Mouse (Mus musculus): ENCODE measurements around the gene Ahnak. TPM values are rescaled to one million over a fixed set of nuclear protein-coding genes. Genes with fewer than 3 reads are reported as not detected.

Gene Ahnak
- polyA plus RNA-seq, 1 experiment, result 8.0 TPM

DNA sequence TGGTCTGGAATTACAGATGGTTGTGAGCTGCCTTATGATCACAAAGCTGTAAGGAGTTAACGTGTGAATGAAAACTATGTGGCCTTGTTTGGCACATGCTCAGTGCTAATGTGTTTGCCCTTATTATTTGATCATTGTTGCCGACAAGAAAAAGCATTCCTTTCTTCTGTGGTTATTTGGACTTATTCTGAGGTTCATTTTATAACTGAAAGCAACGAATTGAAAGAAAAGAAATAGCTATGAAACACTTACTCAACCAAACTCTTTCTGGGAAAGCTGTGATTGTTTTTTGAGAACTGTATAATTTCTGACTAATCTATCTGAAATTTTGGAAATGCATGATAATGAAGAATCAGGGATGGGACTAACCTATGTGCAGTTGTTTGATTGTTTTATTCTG, 46.0 kb downstream of the Ahnak start:
- Histone ChIP-seq H3K4me1 (ENCODE audit: control insufficient read depth, insufficient read depth, insufficient read length) (peaks cover 13% of the 10 kb centered on the region), H3K4me3 (ENCODE audit: extremely low read depth, insufficient read depth, insufficient read length) (no peak overlapping the region), H3K27me3 (ENCODE audit: control insufficient read depth, insufficient read depth, low read length) (no peaks in the 10 kb centered on the region), H3K27ac (ENCODE audit: insufficient read depth, low read length) (no peak overlapping the region), H3K36me3 (ENCODE audit: control insufficient read depth, insufficient read depth, low read length) (no peaks in the 10 kb centered on the region)
- TF ChIP-seq POLR2A (IDR thresholded peaks at IDR 0.05; ENCODE audit: low read depth, low read length) (no peak), CTCF (IDR thresholded peaks at IDR 0.05; ENCODE audit: extremely low read depth, insufficient read depth, insufficient read length, insufficient replicate concordance) (no peak)
- DNase-seq (ENCODE audit: low read depth in 1 of 2, low spot score in 2 of 2), result no peak
- WGBS, result 73% methylated on average over 3 of the region's 3 CpGs

DNA sequence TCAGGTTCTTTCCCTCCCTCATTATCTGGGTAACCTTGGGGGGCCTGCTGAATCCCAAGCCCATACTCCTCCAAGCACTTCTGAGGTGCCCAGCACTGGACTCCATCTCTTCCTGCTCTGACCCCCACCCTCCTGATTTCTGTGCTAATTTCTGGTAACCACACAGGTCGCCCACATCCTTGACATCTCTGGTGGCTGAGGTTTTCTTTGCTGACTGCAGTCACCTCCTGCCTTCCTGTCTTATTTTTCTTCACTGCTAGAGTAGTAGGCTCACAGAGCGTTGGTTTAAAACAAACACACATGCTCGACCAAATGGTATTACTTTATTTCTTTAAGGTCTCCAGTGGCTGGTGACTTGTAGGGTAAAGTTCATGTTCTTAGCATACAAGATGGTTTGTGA, 49.1 kb downstream of the Ahnak start:
- TF ChIP-seq POLR2A (IDR thresholded peaks at IDR 0.05; ENCODE audit: low read depth, low read length), result no peak
- TF ChIP-seq CTCF (IDR thresholded peaks at IDR 0.05; ENCODE audit: extremely low read depth, insufficient read depth, insufficient read length, insufficient replicate concordance), result no peak
- Histone ChIP-seq H3K27ac (ENCODE audit: insufficient read depth, low read length) (0 out of 2 replicates have a peak overlapping the region, but pooled peaks have one; percentile 1), H3K4me1 (ENCODE audit: control insufficient read depth, insufficient read depth, insufficient read length) (peaks cover 20% of the 10 kb centered on the region), H3K4me3 (ENCODE audit: extremely low read depth, insufficient read depth, insufficient read length) (no peak overlapping the region), H3K27me3 (ENCODE audit: control insufficient read depth, insufficient read depth, low read length) (no peaks in the 10 kb centered on the region), H3K36me3 (ENCODE audit: control insufficient read depth, insufficient read depth, low read length) (no peaks in the 10 kb centered on the region)
- DNase-seq (ENCODE audit: low read depth in 1 of 2, low spot score in 2 of 2), result peak in 1 of 2 experiments; percentile 31
- 17% methylated on average over 3 of the region's 3 CpGs for WGBS

DNA sequence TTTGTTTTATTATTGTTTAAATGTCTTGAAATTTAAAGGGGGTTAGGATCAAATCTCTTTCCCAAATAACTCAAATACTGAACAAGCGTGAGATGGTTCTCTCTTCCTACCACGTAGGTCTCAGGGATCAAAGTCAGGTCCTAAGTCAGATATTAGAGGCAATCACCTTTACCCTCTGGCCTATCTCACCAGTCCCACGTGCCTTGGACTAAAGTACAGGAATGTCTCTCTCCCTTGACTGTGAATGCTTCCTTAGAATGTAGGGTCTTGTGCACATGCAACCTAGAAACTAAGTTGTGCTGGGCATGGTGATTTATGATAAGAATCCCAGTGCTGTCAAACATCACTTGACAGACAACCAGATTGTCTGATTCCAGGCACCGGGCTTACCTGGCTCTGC, 50.2 kb downstream of the Ahnak start:
- Histone ChIP-seq H3K4me3 (ENCODE audit: extremely low read depth, insufficient read depth, insufficient read length) (no peak overlapping the region), H3K36me3 (ENCODE audit: control insufficient read depth, insufficient read depth, low read length) (no peaks in the 10 kb centered on the region), H3K27ac (ENCODE audit: insufficient read depth, low read length) (no peak overlapping the region), H3K27me3 (ENCODE audit: control insufficient read depth, insufficient read depth, low read length) (no peaks in the 10 kb centered on the region), H3K4me1 (ENCODE audit: control insufficient read depth, insufficient read depth, insufficient read length) (peaks cover 19% of the 10 kb centered on the region; the same call in 1 of the 2 replicates)
- no peak for DNase-seq (ENCODE audit: low read depth in 1 of 2, low spot score in 2 of 2)
- TF ChIP-seq POLR2A (IDR thresholded peaks at IDR 0.05; ENCODE audit: low read depth, low read length) (no peak), CTCF (IDR thresholded peaks at IDR 0.05; ENCODE audit: extremely low read depth, insufficient read depth, insufficient read length, insufficient replicate concordance) (no peak)
- WGBS, result 84% methylated on average over 4 of the region's 4 CpGs

DNA sequence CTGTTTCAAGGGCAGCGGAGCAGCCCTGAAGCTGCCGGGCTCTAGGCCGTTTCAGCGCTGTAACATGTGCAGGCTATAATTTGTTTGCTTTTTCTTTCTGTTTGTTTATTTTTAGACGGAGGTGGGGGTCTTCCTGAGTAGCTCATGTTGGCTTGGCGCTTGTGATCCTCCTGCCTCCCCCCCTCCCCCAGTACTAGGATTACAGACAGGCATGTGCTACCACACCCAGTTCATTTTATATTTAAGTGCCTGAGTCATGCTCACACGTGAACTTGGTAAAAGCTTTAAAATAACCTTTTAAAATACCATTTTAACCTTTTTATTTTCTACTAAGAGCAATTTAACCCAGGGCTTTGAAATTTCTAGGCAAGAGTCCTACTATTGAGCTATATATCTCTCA, 50.8 kb downstream of the Ahnak start:
- no peak for TF ChIP-seq POLR2A (IDR thresholded peaks at IDR 0.05; ENCODE audit: low read depth, low read length)
- TF ChIP-seq CTCF (IDR thresholded peaks at IDR 0.05; ENCODE audit: extremely low read depth, insufficient read depth, insufficient read length, insufficient replicate concordance), result no peak
- peaks cover 23% of the 10 kb centered on the region; the same call in 1 of the 2 replicates for H3K4me1 ChIP-seq (ENCODE audit: control insufficient read depth, insufficient read depth, insufficient read length)
- WGBS, result 56% methylated on average over 7 of the region's 7 CpGs
- no peak overlapping the region for H3K4me3 ChIP-seq (ENCODE audit: extremely low read depth, insufficient read depth, insufficient read length)
- DNase-seq (ENCODE audit: low read depth in 1 of 2, low spot score in 2 of 2), result no peak
- H3K36me3 ChIP-seq (ENCODE audit: control insufficient read depth, insufficient read depth, low read length), result no peaks in the 10 kb centered on the region
- no peaks in the 10 kb centered on the region for H3K27me3 ChIP-seq (ENCODE audit: control insufficient read depth, insufficient read depth, low read length)
- H3K27ac ChIP-seq (ENCODE audit: insufficient read depth, low read length), result no peak overlapping the region

DNA sequence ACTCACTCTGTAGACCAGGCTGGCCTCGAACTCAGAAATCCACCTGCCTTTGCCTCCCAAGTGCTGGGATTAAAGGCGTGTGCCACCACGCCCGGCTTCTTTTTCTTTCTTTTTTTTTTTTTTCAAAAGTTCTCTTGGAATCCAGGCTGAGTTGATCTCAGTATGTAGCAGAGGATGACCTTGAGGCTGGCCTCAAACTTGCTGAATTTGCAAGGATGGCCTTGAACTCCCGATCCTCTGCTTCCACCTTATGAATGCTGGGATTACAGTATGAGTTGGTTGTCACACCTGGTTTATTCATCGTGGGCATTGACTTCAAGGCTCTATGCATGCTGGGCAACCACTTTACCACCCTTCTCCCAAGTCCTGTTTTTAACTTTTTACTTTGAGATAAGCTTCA, 51.6 kb downstream of the Ahnak start:
- Histone ChIP-seq H3K36me3 (ENCODE audit: control insufficient read depth, insufficient read depth, low read length) (no peaks in the 10 kb centered on the region), H3K4me3 (ENCODE audit: extremely low read depth, insufficient read depth, insufficient read length) (no peak overlapping the region), H3K27ac (ENCODE audit: insufficient read depth, low read length) (peak overlapping the region; percentile 54), H3K27me3 (ENCODE audit: control insufficient read depth, insufficient read depth, low read length) (no peaks in the 10 kb centered on the region), H3K4me1 (ENCODE audit: control insufficient read depth, insufficient read depth, insufficient read length) (peaks cover 23% of the 10 kb centered on the region; the same call in 1 of the 2 replicates)
- TF ChIP-seq POLR2A (IDR thresholded peaks at IDR 0.05; ENCODE audit: low read depth, low read length) (no peak), CTCF (IDR thresholded peaks at IDR 0.05; ENCODE audit: extremely low read depth, insufficient read depth, insufficient read length, insufficient replicate concordance) (no peak)
- WGBS, result 71% methylated on average over 6 of the region's 6 CpGs
- DNase-seq (ENCODE audit: low read depth in 1 of 2, low spot score in 2 of 2), result no peak

DNA sequence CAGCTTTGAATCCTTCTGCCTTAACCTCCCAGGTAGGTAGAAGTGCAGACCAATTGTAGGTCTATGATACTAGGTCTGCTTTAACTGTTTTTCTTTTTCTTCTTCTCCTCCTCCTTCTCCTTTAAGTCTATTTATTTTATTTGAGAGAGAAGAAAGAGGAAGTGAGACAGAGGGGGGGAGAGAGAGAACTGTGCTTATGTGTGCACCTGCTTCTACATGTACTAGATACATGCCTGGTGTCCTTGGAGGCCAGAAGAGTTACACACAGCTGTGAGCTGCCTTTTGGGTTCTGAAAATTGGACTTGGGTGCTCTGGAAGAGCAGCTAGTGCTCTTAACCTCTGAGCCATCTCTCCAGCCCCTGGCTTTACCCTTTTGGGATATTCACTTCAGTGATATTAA, 52.0 kb downstream of the Ahnak start:
- no peaks in the 10 kb centered on the region for H3K36me3 ChIP-seq (ENCODE audit: control insufficient read depth, insufficient read depth, low read length)
- TF ChIP-seq CTCF (IDR thresholded peaks at IDR 0.05; ENCODE audit: extremely low read depth, insufficient read depth, insufficient read length, insufficient replicate concordance), result no peak
- TF ChIP-seq POLR2A (IDR thresholded peaks at IDR 0.05; ENCODE audit: low read depth, low read length), result no peak
- H3K4me3 ChIP-seq (ENCODE audit: extremely low read depth, insufficient read depth, insufficient read length), result no peak overlapping the region
- peak; percentile 19 to 53 for DNase-seq (ENCODE audit: low read depth in 1 of 2, low spot score in 2 of 2)
- H3K27me3 ChIP-seq (ENCODE audit: control insufficient read depth, insufficient read depth, low read length), result no peaks in the 10 kb centered on the region
- peak overlapping the region; percentile 83 for H3K27ac ChIP-seq (ENCODE audit: insufficient read depth, low read length)
- peaks cover 23% of the 10 kb centered on the region; the same call in 1 of the 2 replicates for H3K4me1 ChIP-seq (ENCODE audit: control insufficient read depth, insufficient read depth, insufficient read length)

DNA sequence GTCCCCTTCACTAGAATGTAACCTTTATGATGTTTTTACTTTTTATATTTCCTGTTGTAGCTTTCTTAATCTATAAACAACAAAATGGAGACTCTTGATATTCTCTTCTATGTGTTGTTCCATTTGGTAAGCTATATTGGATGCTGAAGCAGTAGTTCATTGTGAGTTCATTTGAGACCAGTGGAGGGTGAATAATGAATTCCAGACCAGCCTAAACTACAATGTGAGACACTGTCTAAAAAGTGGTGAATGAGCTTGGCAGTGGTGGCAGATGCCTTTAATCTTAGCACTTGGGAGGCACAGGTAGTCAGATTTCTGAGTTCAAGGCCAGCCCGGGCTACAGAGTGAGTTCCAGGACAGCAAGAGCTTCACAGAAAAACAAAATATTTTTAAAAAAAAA, 54.0 kb downstream of the Ahnak start:
- DNase-seq (ENCODE audit: low read depth in 1 of 2, low spot score in 2 of 2), result no peak
- 94% methylated on average over 1 of the region's 1 CpGs for WGBS
- H3K4me1 ChIP-seq (ENCODE audit: control insufficient read depth, insufficient read depth, insufficient read length), result peaks cover 21% of the 10 kb centered on the region; the same call in 1 of the 2 replicates
- H3K27me3 ChIP-seq (ENCODE audit: control insufficient read depth, insufficient read depth, low read length), result no peaks in the 10 kb centered on the region
- no peak overlapping the region for H3K4me3 ChIP-seq (ENCODE audit: extremely low read depth, insufficient read depth, insufficient read length)
- TF ChIP-seq CTCF (IDR thresholded peaks at IDR 0.05; ENCODE audit: extremely low read depth, insufficient read depth, insufficient read length, insufficient replicate concordance) (no peak), POLR2A (IDR thresholded peaks at IDR 0.05; ENCODE audit: low read depth, low read length) (no peak)
- H3K36me3 ChIP-seq (ENCODE audit: control insufficient read depth, insufficient read depth, low read length), result no peaks in the 10 kb centered on the region
- H3K27ac ChIP-seq (ENCODE audit: insufficient read depth, low read length), result no peak overlapping the region
